Mouse (Mus musculus): ENCODE data around the gene Acadl.

The Acadl gene

GRCm38 (mm10) chr1:66792838-66793466, 70.1 kb downstream of the Acadl start:
- DNase-seq (ENCODE audit: low read depth, low spot score) = no peak

- DNase-seq (ENCODE audit: low read depth, low spot score) = no peak
These were observed 80.8 kb downstream of the Acadl start for GRCm38 (mm10) chr1:66782296-66782695.

- no peak for DNase-seq (ENCODE audit: low read depth, low spot score)
These were observed 82.0 kb downstream of the Acadl start for GRCm38 (mm10) chr1:66781027-66781426.

Measured in forelimb bud, embryonic 11.5 days (tissue).